Mouse (Mus musculus): ENCODE data around the gene Mocs3. TPM values are rescaled to one million over a fixed set of nuclear protein-coding genes. Genes with fewer than 3 reads are reported as not detected.
A peak's percentile ranks its signal among the peaks of the same experiment; 100 is the strongest.

The Mocs3 gene
- polyA plus RNA-seq (2012; rRNA removed) (12.2 and 16.5 TPM in 2 replicates), polyA plus RNA-seq (2014; fragmentation: Nextera tagmentation; extraction: Ambion mirVana) (8.3 and 10.6 TPM in 2 replicates)

DNA sequence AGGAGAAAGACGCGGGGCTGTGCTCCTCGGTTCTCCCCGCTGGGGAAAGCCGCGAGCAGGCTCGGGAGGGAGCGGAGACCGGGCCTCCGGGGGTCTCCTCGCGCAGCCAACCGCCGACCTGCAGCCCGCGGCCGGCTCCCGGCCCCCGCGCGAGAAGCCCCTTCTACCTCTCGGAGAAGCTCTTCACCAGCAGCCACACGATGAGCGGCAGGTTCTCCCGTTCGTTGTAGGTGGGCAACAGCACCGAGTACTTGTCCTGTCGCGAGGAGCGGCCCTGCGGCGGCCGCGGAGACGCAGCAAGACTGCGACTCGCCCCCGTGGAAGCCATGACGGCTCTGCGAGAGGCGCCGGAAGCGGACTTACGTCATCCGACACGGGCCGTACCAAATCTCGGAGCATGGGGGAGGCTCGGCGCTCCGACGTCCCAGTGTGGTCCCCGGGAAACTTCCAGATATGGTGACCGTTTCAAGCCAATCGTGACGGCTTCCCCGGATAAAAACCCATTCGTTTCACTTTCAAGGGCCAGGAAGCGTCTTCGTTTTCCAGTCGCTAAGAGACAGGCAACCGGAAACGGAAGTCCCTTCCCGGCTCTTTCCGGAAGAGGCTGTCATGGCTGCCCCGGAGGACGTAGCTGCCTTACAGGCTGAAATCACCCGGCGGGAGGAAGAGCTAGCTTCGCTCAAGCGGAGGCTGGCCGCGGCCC is at the start of gene Mocs3, which contains the start of the genes Gm20716 and Dpm1:
TSS of gene Mocs3 (plus strand) at position 597 of the 703 bp plus-strand sequence.
TSS of gene Gm20716 (minus strand) at position 339 of the 703 bp plus-strand sequence.
TSS of gene Dpm1 (minus strand) at position 566 of the 703 bp plus-strand sequence.
- ATAC-seq (ENCODE audit: low FRiP score, low read depth) (peak; percentile 91), DNase-seq (ENCODE audit: low spot score) (peak; percentile 92)
- TF ChIP-seq POLR2A (IDR thresholded peaks at IDR 0.05; ENCODE audit: borderline replicate concordance, extremely low read depth, insufficient read depth, insufficient read length), result peak; percentile 95; the same call in 1 of the 2 replicates
- H3K4me1 ChIP-seq (ENCODE audit: control insufficient read depth, insufficient read depth, low read length), result peaks cover 19% of the 10 kb centered on the region
- H3K9ac ChIP-seq (ENCODE audit: low read depth, low read length, severe bottlenecking), result peak within 1 kb of the TSS; percentile 93
- H3K36me3 ChIP-seq (ENCODE audit: control insufficient read depth, insufficient read depth, low read length), result peaks cover 38% of the 10 kb centered on the region
- H3K27ac ChIP-seq (replicated peaks; ENCODE audit: low read depth, low read length), result peak within 1 kb of the TSS; percentile 91
- peak within 1 kb of the TSS; percentile 100 for H3K4me3 ChIP-seq (replicated peaks; ENCODE audit: low read length)
- no peaks in the 10 kb centered on the region for H3K27me3 ChIP-seq (ENCODE audit: control insufficient read depth, insufficient read depth, low read length)
- under 1% methylated on average over 59 of the region's 73 CpGs for WGBS
- H3K4me2 ChIP-seq (replicated peaks; ENCODE audit: low read depth, low read length, severe bottlenecking), result peak within 1 kb of the TSS; percentile 97
- no peaks in the 10 kb centered on the region for H3K9me3 ChIP-seq (ENCODE audit: control insufficient read depth, low read length)

DNA sequence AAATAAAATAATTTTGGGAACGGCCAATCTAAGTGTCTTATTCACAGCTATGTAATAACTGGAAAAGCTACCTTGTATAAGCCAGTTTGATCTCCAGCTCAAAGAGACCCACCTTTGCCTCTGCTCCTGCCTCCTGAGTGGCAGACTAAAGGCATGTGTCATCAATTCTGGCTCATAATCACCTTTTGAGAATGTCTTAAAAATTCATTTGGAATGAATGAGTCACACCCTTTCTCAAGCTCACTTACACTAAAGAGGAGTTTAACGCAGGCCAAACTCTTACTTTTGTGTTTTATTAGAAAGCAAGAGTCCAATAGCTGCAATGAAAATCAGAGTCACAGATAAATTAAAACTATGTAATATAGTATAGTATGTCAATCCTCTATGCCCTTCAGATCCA is 38.6 kb upstream of the Mocs3 start:
- peaks cover 51% of the 10 kb centered on the region for H3K36me3 ChIP-seq (ENCODE audit: control insufficient read depth, insufficient read depth, low read length)

DNA sequence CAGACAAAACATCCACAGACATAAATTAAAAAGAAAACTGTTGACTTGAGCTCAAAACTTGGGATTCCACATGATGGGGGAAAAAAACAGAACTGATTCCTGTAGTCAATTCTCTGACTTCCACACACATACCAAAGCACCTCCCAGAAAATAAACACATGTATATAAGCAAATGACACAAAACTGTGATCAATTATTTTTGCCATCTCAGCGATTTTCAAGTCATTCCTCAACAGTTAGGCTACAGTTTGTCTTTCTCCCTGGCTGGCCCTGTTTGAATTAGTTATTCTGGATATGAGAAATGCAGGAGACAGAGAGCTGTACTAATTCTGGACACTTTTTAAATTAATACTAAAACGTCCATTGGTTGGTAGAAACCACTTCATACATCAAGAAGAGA is 36.7 kb upstream of the Mocs3 start:
- Histone ChIP-seq H3K36me3 (ENCODE audit: control insufficient read depth, insufficient read depth, low read length) (peaks cover 45% of the 10 kb centered on the region), H3K4me3 (replicated peaks; ENCODE audit: low read length) (no peak overlapping the region), H3K9me3 (ENCODE audit: control insufficient read depth, low read length) (no peaks in the 10 kb centered on the region), H3K4me2 (replicated peaks; ENCODE audit: low read depth, low read length, severe bottlenecking) (no peak overlapping the region), H3K27ac (replicated peaks; ENCODE audit: low read depth, low read length) (no peak overlapping the region), H3K27me3 (ENCODE audit: control insufficient read depth, insufficient read depth, low read length) (no peaks in the 10 kb centered on the region), H3K4me1 (ENCODE audit: control insufficient read depth, insufficient read depth, low read length) (peaks cover 11% of the 10 kb centered on the region; the same call in 1 of the 2 replicates), H3K9ac (ENCODE audit: low read depth, low read length, severe bottlenecking) (no peak overlapping the region)
- TF ChIP-seq POLR2A (IDR thresholded peaks at IDR 0.05; ENCODE audit: borderline replicate concordance, extremely low read depth, insufficient read depth, insufficient read length), result no peak
- ATAC-seq (ENCODE audit: low FRiP score, low read depth) (no peak), DNase-seq (ENCODE audit: low spot score) (no peak)
- WGBS, result 78% methylated on average over 2 of the region's 2 CpGs

More for the DNA sequence above, 38.6 kb upstream of the Mocs3 start:
- 74% methylated on average over 2 of the region's 2 CpGs for WGBS
- Histone ChIP-seq H3K4me1 (ENCODE audit: control insufficient read depth, insufficient read depth, low read length) (peaks cover 11% of the 10 kb centered on the region; the same call in 1 of the 2 replicates), H3K9me3 (ENCODE audit: control insufficient read depth, low read length) (no peaks in the 10 kb centered on the region), H3K27me3 (ENCODE audit: control insufficient read depth, insufficient read depth, low read length) (no peaks in the 10 kb centered on the region), H3K4me2 (replicated peaks; ENCODE audit: low read depth, low read length, severe bottlenecking) (no peak overlapping the region), H3K9ac (ENCODE audit: low read depth, low read length, severe bottlenecking) (no peak overlapping the region), H3K27ac (replicated peaks; ENCODE audit: low read depth, low read length) (no peak overlapping the region), H3K4me3 (replicated peaks; ENCODE audit: low read length) (no peak overlapping the region)
- TF ChIP-seq POLR2A (IDR thresholded peaks at IDR 0.05; ENCODE audit: borderline replicate concordance, extremely low read depth, insufficient read depth, insufficient read length), result no peak
- DNase-seq (ENCODE audit: low spot score) (no peak), ATAC-seq (ENCODE audit: low FRiP score, low read depth) (no peak)

DNA sequence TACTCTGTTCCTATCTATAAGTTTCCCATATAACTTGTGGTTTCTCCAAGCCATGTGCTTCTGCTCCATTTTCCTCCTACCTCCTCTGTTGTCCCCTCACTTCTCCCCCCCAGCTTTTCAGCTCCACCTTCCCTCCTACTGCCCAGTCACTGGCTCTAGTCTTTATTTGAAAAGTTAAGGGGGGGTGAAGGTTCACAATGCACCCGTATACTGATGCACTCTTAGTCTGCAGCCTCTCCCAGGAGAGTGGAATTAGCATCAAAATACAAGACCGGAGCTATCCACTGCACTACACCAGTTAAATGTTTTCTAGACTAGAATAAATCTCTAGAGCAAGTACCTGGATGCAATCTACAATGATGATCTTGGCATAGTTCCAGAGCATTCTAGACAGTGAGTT is 34.7 kb upstream of the Mocs3 start:
- no peak for ATAC-seq (ENCODE audit: low FRiP score, low read depth)
- H3K36me3 ChIP-seq (ENCODE audit: control insufficient read depth, insufficient read depth, low read length), result peaks cover 45% of the 10 kb centered on the region
- no peak overlapping the region for H3K27ac ChIP-seq (replicated peaks; ENCODE audit: low read depth, low read length)
- 65% methylated on average over 2 of the region's 2 CpGs for WGBS
- TF ChIP-seq POLR2A (IDR thresholded peaks at IDR 0.05; ENCODE audit: borderline replicate concordance, extremely low read depth, insufficient read depth, insufficient read length), result no peak
- no peaks in the 10 kb centered on the region for H3K27me3 ChIP-seq (ENCODE audit: control insufficient read depth, insufficient read depth, low read length)
- no peak overlapping the region for H3K9ac ChIP-seq (ENCODE audit: low read depth, low read length, severe bottlenecking)
- H3K9me3 ChIP-seq (ENCODE audit: control insufficient read depth, low read length), result no peaks in the 10 kb centered on the region
- peaks cover 13% of the 10 kb centered on the region for H3K4me1 ChIP-seq (ENCODE audit: control insufficient read depth, insufficient read depth, low read length)
- no peak overlapping the region for H3K4me2 ChIP-seq (replicated peaks; ENCODE audit: low read depth, low read length, severe bottlenecking)
- no peak overlapping the region for H3K4me3 ChIP-seq (replicated peaks; ENCODE audit: low read length)
- DNase-seq (ENCODE audit: low spot score), result no peak

DNA sequence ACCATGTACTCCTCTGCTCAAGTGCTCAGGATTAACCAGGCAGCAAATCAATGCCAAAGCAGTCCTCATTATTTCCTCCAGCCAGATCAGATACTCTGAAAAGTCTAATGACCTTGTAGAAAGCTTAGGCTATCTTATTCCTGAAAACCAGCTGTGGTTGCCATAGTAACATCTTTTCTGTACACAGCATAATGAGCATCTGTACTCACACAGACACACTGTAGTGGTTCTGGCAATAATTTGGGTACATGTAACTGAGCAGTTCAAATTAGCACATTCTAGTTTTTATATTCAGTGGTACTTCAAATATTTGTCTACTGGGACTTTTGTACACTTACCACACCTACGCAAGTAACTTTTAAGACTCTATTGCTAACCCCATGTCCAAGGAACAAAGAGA is 32.0 kb upstream of the Mocs3 start:
- no peaks in the 10 kb centered on the region for H3K27me3 ChIP-seq (ENCODE audit: control insufficient read depth, insufficient read depth, low read length)
- ATAC-seq (ENCODE audit: low FRiP score, low read depth) (no peak), DNase-seq (ENCODE audit: low spot score) (no peak)
- peaks cover 8% of the 10 kb centered on the region for H3K4me1 ChIP-seq (ENCODE audit: control insufficient read depth, insufficient read depth, low read length)
- peaks cover 2% of the 10 kb centered on the region for H3K9me3 ChIP-seq (ENCODE audit: control insufficient read depth, low read length)
- H3K9ac ChIP-seq (ENCODE audit: low read depth, low read length, severe bottlenecking), result no peak overlapping the region
- WGBS, result 73% methylated on average over 1 of the region's 1 CpGs
- no peak overlapping the region for H3K4me2 ChIP-seq (replicated peaks; ENCODE audit: low read depth, low read length, severe bottlenecking)
- no peak overlapping the region for H3K27ac ChIP-seq (replicated peaks; ENCODE audit: low read depth, low read length)
- H3K4me3 ChIP-seq (replicated peaks; ENCODE audit: low read length), result no peak overlapping the region
- no peak for TF ChIP-seq POLR2A (IDR thresholded peaks at IDR 0.05; ENCODE audit: borderline replicate concordance, extremely low read depth, insufficient read depth, insufficient read length)
- H3K36me3 ChIP-seq (ENCODE audit: control insufficient read depth, insufficient read depth, low read length), result peaks cover 42% of the 10 kb centered on the region

All from limb, embryonic 14.5 days (tissue).